Mouse (Mus musculus) forebrain, embryonic 11.5 days (tissue): Measurements from ENCODE around the gene Antxrl. TPM values are rescaled to one million over a fixed set of nuclear protein-coding genes. Genes with fewer than 3 reads are reported as not detected.
A peak's percentile ranks its signal among the peaks of the same experiment; 100 is the strongest.

ENCODE experiments used
- ATAC-seq: fragments of 200-750 bp; cut with Nextera tagmentation; replicated peaks from 2 replicates; pipeline ENCODE4 v1.8.0; 2017; ENCODE audit warnings: moderate TSS enrichment; ENCODE audit not compliant: low FRiP score
- DNase-seq: peaks from one replicate; pipeline ENCODE4 v3.0.0-alpha.2; 2017; ENCODE audit warnings: low spot score
- H3K27ac ChIP-seq: fragments of 300-500 bp; sonication (generic); 2 replicates; pipeline ENCODE4 v1.5.1; 2014; ENCODE audit warnings: low read depth, low read length
- H3K27me3 ChIP-seq: fragments of 300-500 bp; sonication (generic); 2 replicates; pipeline ENCODE4 v1.6.1; 2014; ENCODE audit warnings: mild to moderate bottlenecking, low read length, mixed read lengths; ENCODE audit not compliant: control insufficient read depth, insufficient read depth
- H3K36me3 ChIP-seq: fragments of 300-500 bp; sonication (generic); 2 replicates; pipeline ENCODE4 v1.6.1; 2014; ENCODE audit warnings: mild to moderate bottlenecking, low read length, moderate library complexity, mixed read lengths; ENCODE audit not compliant: control insufficient read depth, insufficient read depth
- H3K4me1 ChIP-seq: fragments of 300-500 bp; sonication (generic); replicated peaks from 2 replicates; pipeline ENCODE4 v1.6.1; 2014; ENCODE audit warnings: low read length, mixed read lengths; ENCODE audit not compliant: control insufficient read depth, insufficient read depth
- H3K4me2 ChIP-seq: fragments of 300-500 bp; sonication (generic); 2 replicates; pipeline ENCODE4 v1.6.1; 2014; ENCODE audit warnings: low read depth, mild to moderate bottlenecking, low read length, moderate library complexity, mixed read lengths; ENCODE audit not compliant: severe bottlenecking
- H3K4me3 ChIP-seq: fragments of 300-500 bp; sonication (generic); 2 replicates; pipeline ENCODE4 v1.5.1; 2014; ENCODE audit warnings: low read depth, low read length
- H3K9ac ChIP-seq: fragments of 300-500 bp; sonication (generic); 2 replicates; pipeline ENCODE4 v1.6.1; 2014; ENCODE audit warnings: low read length
- H3K9me3 ChIP-seq: fragments of 300-500 bp; sonication (generic); 2 replicates; pipeline ENCODE4 v1.6.1; 2016; ENCODE audit warnings: low read length, mixed read lengths; ENCODE audit not compliant: control insufficient read depth
- WGBS: fragments of 180-500 bp; shearing (Covaris S2); extraction: QIAGEN DNeasy Blood & Tissue Kit; methylation state at CpG from one replicate; pipeline ENCODE4 v1.1.7; 2014; 5-methylcytosine and 5-hydroxymethylcytosine counted together
- polyA plus RNA-seq: library from polyadenylated mRNA; unstranded; fragments of >200 nt; fragmentation: Nextera tagmentation; extraction: Ambion mirVana; gene quantifications from 2 replicates; pipeline ENCODE4 v1.2.1, GENCODE M21; 2014

Gene Antxrl
- polyA plus RNA-seq, 1 experiment from 2014 or later = not detected

- ATAC-seq (no peak), DNase-seq (no peak)
These were observed 2.3 kb upstream of the Antxrl start for GRCm38 (mm10) chr14:34050101-34050779.

GRCm38 (mm10) chr14:34071665-34072064 is 19.2 kb downstream of the Antxrl start:
- no peaks in the 10 kb centered on the region for H3K4me1 ChIP-seq
- H3K9ac ChIP-seq = no peak overlapping the region
- no peaks in the 10 kb centered on the region for H3K9me3 ChIP-seq
- H3K27me3 ChIP-seq = no peaks in the 10 kb centered on the region
- ATAC-seq = no peak
- no peak for DNase-seq
- H3K27ac ChIP-seq = no peak overlapping the region
- WGBS = 56% methylated on average over 6 of the region's 6 CpGs
- H3K4me2 ChIP-seq = no peak overlapping the region
- H3K4me3 ChIP-seq = no peak overlapping the region
- H3K36me3 ChIP-seq = no peaks in the 10 kb centered on the region

More at GRCm38 (mm10) chr14:34050101-34050779, 2.3 kb upstream of the Antxrl start:
- no peaks in the 10 kb centered on the region for H3K9me3 ChIP-seq
- no peak overlapping the region for H3K4me2 ChIP-seq
- 73% methylated on average over 5 of the region's 5 CpGs for WGBS
- no peaks in the 10 kb centered on the region for H3K36me3 ChIP-seq
- H3K4me3 ChIP-seq = no peak overlapping the region
- no peak overlapping the region for H3K27ac ChIP-seq
- no peaks in the 10 kb centered on the region for H3K4me1 ChIP-seq
- no peak overlapping the region for H3K9ac ChIP-seq
- no peaks in the 10 kb centered on the region for H3K27me3 ChIP-seq

GRCm38 (mm10) chr14:34075346-34075745 is 22.8 kb downstream of the Antxrl start:
- Histone ChIP-seq H3K27me3 (no peaks in the 10 kb centered on the region), H3K9me3 (no peaks in the 10 kb centered on the region), H3K27ac (no peak overlapping the region), H3K9ac (no peak overlapping the region), H3K4me3 (no peak overlapping the region), H3K4me2 (no peak overlapping the region), H3K4me1 (no peaks in the 10 kb centered on the region), H3K36me3 (no peaks in the 10 kb centered on the region)
- no peak for DNase-seq
- WGBS = 54% methylated on average over 4 of the region's 4 CpGs
- ATAC-seq = no peak

GRCm38 (mm10) chr14:34077222-34077621 is 24.7 kb downstream of the Antxrl start:
- Histone ChIP-seq H3K9ac (no peak overlapping the region), H3K9me3 (no peaks in the 10 kb centered on the region), H3K4me2 (no peak overlapping the region), H3K27ac (no peak overlapping the region), H3K27me3 (no peaks in the 10 kb centered on the region), H3K4me1 (no peaks in the 10 kb centered on the region), H3K36me3 (no peaks in the 10 kb centered on the region), H3K4me3 (no peak overlapping the region)
- ATAC-seq (no peak), DNase-seq (no peak)
- 80% methylated on average over 5 of the region's 5 CpGs for WGBS

- no peak for ATAC-seq
- Histone ChIP-seq H3K4me3 (no peak overlapping the region), H3K9ac (no peak overlapping the region), H3K4me1 (no peaks in the 10 kb centered on the region), H3K36me3 (no peaks in the 10 kb centered on the region), H3K27me3 (no peaks in the 10 kb centered on the region), H3K9me3 (no peaks in the 10 kb centered on the region), H3K4me2 (no peak overlapping the region), H3K27ac (no peak overlapping the region)
- no peak for DNase-seq
- 71% methylated on average over 4 of the region's 4 CpGs for WGBS
These were observed 25.8 kb downstream of the Antxrl start for GRCm38 (mm10) chr14:34078293-34078692.

GRCm38 (mm10) chr14:34080321-34080997 is 28.0 kb downstream of the Antxrl start:
- peak; percentile 84 for DNase-seq
- ATAC-seq = peak; percentile 71
- no peak overlapping the region for H3K27ac ChIP-seq
- H3K9me3 ChIP-seq = no peaks in the 10 kb centered on the region
- H3K4me3 ChIP-seq = no peak overlapping the region
- no peak overlapping the region for H3K4me2 ChIP-seq
- H3K4me1 ChIP-seq = no peaks in the 10 kb centered on the region
- H3K36me3 ChIP-seq = no peaks in the 10 kb centered on the region
- 8% methylated on average over 11 of the region's 11 CpGs for WGBS
- no peaks in the 10 kb centered on the region for H3K27me3 ChIP-seq
- H3K9ac ChIP-seq = no peak overlapping the region

GRCm38 (mm10) chr14:34085731-34086130 is 33.2 kb downstream of the Antxrl start, which contains the start of gene Anxa8:
Anxa8 (plus strand) TSS chr14:34085981.
- DNase-seq = no peak
- 76% methylated on average over 4 of the region's 4 CpGs for WGBS
- no peaks in the 10 kb centered on the region for H3K27me3 ChIP-seq
- H3K9me3 ChIP-seq = no peaks in the 10 kb centered on the region
- H3K4me3 ChIP-seq = no peak within 1 kb of the TSS
- H3K36me3 ChIP-seq = no peaks in the 10 kb centered on the region
- no peak within 1 kb of the TSS for H3K4me2 ChIP-seq
- ATAC-seq = no peak
- H3K9ac ChIP-seq = no peak within 1 kb of the TSS
- H3K4me1 ChIP-seq = no peaks in the 10 kb centered on the region
- no peak within 1 kb of the TSS for H3K27ac ChIP-seq

GRCm38 (mm10) chr14:34086806-34087205 is 34.3 kb downstream of the Antxrl start:
- no peak overlapping the region for H3K4me2 ChIP-seq
- 79% methylated on average over 4 of the region's 4 CpGs for WGBS

More at GRCm38 (mm10) chr14:34086806-34087205, 34.3 kb downstream of the Antxrl start:
- Histone ChIP-seq H3K4me1 (no peaks in the 10 kb centered on the region), H3K27ac (no peak overlapping the region), H3K9me3 (no peaks in the 10 kb centered on the region), H3K4me3 (no peak overlapping the region), H3K9ac (no peak overlapping the region), H3K27me3 (no peaks in the 10 kb centered on the region), H3K36me3 (no peaks in the 10 kb centered on the region)
- ATAC-seq = no peak
- no peak for DNase-seq
